Mouse (Mus musculus) NIH3T3 (cell line): ENCODE measurements around the gene Rcc2.

Experiments used
- DNase-seq: peaks from one replicate; pipeline ENCODE4 v3.0.0-alpha.2; 2012; ENCODE audit warnings: low read depth

Gene Rcc2

DNA sequence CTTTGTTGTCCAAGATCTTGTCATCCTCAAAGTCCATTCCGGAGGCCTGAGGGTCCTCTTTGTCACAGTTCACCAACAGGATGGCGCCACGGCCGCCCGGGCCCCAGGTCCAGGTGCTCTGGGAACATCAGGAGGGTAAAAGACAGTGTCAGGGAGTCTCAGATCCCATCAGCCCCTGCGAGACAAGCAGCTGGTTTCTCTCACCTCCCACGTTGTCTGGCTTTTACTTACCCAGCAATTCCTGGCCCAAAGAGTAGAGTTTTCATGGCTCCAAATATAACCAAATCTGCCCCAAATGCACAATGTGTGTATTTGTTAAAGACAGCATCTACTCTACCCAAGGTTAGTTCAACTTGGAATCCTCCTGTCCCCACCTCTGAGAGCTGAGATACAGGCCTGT, 61.3 kb downstream of the Rcc2 start:
- no peak for DNase-seq

DNA sequence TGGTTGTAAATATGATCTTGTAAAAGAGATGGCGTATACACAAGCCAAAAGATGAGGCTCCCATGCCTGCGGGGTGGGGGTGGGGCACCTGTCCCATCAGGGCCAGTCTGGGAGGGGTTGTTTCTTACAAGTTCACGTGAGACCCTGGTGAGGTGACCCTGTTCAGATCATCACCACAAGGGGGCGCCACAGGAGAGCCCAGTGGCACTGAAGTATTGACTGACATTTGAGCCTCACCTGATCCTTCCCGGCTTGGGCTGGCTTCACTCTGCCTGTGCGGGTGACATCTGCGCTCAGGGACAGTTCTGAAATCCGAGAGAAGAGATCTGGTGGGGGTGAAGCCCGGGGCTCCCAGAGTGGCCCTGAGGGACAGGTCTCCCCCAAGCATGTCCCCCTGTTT, 62.8 kb downstream of the Rcc2 start:
- DNase-seq = peak; percentile 46

DNA sequence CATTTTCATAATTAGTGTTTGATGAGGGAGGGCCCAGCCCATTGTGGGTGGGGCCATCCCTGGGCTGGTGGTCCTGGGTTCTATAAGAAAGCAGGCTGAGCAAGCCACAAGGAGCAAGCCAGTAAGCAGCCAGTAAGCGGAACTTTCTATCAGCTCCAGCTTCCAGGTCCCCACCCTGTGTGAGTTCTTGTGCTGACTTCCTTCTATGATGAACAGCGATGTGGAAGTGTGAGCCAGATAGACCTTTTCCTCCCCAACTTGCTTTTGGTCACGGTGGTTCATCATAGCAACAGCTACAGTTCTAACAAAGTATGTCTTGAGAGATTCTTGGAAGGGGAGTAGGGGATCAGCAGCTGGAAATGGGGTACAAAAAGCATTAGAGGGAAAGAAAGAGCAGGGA, 65.6 kb downstream of the Rcc2 start:
- DNase-seq = no peak

DNA sequence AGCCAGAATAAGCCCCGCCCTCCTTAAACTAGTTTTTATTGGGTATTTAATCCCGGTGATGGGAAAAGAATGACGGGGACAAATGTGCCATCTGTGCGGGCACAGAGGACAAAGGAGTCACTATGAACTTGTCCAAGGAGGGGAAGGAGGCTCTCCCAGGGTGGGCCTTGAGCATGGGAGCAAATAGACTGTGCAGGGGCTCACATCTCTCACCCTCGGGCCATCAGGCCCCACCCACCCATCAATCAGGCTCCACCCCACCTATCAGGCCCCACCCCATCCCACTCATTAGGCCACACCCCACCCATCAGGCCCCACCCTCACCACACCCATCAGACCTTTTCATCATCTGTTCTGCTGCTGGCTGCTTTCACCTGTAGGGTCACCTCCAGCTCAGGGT, 68.6 kb downstream of the Rcc2 start:
- DNase-seq = no peak

DNA sequence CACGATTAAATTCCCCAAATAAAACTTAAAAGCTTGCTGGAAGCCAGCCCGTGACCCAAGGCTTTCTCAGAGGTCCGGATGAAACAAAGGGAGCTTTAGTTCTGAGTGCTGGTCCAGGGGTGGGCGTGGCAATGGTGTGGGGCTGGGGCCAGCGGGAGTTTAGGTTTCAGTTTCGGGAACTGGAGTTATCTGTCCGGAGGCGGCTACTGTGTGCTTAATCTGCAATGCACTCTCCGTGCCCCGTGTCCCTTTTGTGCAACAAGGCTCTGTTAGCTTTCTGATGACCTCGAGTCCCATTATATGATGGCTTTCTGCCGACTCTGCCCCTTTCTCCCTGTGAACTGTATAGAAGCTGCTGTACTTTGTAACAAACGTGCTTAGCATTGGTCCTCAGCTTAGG, 70.1 kb downstream of the Rcc2 start:
- peak; percentile 52 for DNase-seq

DNA sequence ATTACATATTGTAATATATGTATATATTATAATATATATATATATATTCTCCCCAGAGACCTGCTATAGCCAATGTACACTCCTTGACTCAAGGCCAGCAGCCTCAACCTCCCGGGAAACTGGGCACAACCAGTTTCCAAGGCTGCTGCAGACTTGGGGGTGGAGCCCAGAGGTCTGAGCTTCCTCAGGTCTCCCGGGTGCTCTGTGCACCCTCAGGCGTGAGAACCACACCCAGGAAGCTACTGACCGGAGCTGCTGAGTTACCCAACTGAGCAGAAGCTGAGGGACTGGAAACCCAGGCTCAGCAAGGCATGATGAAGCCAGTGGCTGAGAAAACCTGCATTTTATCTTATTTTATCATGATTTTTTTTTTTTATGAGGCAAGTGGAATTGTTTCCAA, 70.8 kb downstream of the Rcc2 start:
- peak; percentile 14 for DNase-seq
